Mouse (Mus musculus) 3T3-L1 (cell line): ENCODE data around the gene Pla2g4e.

ENCODE experiments used
- DNase-seq: peaks from one replicate; pipeline ENCODE4 v3.0.0-alpha.2; 2015; ENCODE audit warnings: low read depth, low spot score

The Pla2g4e gene

GRCm38 (mm10) chr2:120122983-120123382, 122.2 kb downstream of the Pla2g4e start:
- no peak for DNase-seq

- no peak for DNase-seq
Measured at GRCm38 (mm10) chr2:120117346-120117745, 127.8 kb downstream of the Pla2g4e start.
